Mouse (Mus musculus) adrenal gland, postnatal 25 days (tissue): ENCODE measurements around the gene Arid3a. TPM values are rescaled to one million over a fixed set of nuclear protein-coding genes. Genes with fewer than 3 reads are reported as not detected.
A peak's percentile ranks its signal among the peaks of the same experiment; 100 is the strongest.

ENCODE experiments used
- DNase-seq: peaks from one replicate; pipeline ENCODE4 v3.0.0; 2021; ENCODE audit warnings: mixed read lengths
- total RNA-seq: library from RNA; stranded (reverse); gene quantifications from 2 replicates; pipeline ENCODE4 v1.2.3, GENCODE M21; 2021

Arid3a gene
- total RNA-seq, 1 experiment from 2014 or later = 5.2 TPM

GRCm38 (mm10) chr10:79908167-79909091 lies 18.4 kb upstream of the Arid3a start, which contains the start of gene Med16:
Med16 (minus strand) TSS chr10:79908923.
- DNase-seq = peak; percentile 94

- no peak for DNase-seq
Observed at GRCm38 (mm10) chr10:79909092-79909922, 17.5 kb upstream of the Arid3a start.

- DNase-seq = no peak
Observed at GRCm38 (mm10) chr10:79910556-79910955, 16.3 kb upstream of the Arid3a start, which contains the start of gene Gm26602. Gm26602 (plus strand) TSS chr10:79910856.

- DNase-seq = no peak
Observed at GRCm38 (mm10) chr10:79912412-79912811, 14.4 kb upstream of the Arid3a start.

- no peak for DNase-seq
Observed at GRCm38 (mm10) chr10:79914131-79914947, 12.5 kb upstream of the Arid3a start.

GRCm38 (mm10) chr10:79914948-79915596 lies 11.8 kb upstream of the Arid3a start:
- no peak for DNase-seq

- no peak for DNase-seq
Observed at GRCm38 (mm10) chr10:79916081-79916480, 10.8 kb upstream of the Arid3a start.

- DNase-seq = peak; percentile 92
Observed at GRCm38 (mm10) chr10:79916808-79917531, 9.9 kb upstream of the Arid3a start, which contains the start of gene Kiss1r. Kiss1r (plus strand) TSS chr10:79916971.

- DNase-seq = no peak
Observed at GRCm38 (mm10) chr10:79917532-79918100, 9.2 kb upstream of the Arid3a start.

- no peak for DNase-seq
Observed at GRCm38 (mm10) chr10:79918231-79919078, 8.4 kb upstream of the Arid3a start.

- no peak for DNase-seq
Observed at GRCm38 (mm10) chr10:79919251-79919849, 7.5 kb upstream of the Arid3a start.

- DNase-seq = no peak
Observed at GRCm38 (mm10) chr10:79920056-79920890, 6.6 kb upstream of the Arid3a start.

- DNase-seq = no peak
Observed at GRCm38 (mm10) chr10:79920958-79921535, 5.8 kb upstream of the Arid3a start, which contains the start of gene R3hdm4. R3hdm4 (minus strand) TSS chr10:79921208.

- no peak for DNase-seq
Observed at GRCm38 (mm10) chr10:79921572-79921971, 5.3 kb upstream of the Arid3a start.

- peak; percentile 91 for DNase-seq
Observed at GRCm38 (mm10) chr10:79924998-79925784, 1.7 kb upstream of the Arid3a start.

GRCm38 (mm10) chr10:79925785-79926490 lies 905 bp upstream of the Arid3a start:
- no peak for DNase-seq
